Mouse (Mus musculus) CD4-positive, CD25-positive, alpha-beta regulatory T cell (primary cell): Measurements from ENCODE around the gene Tox3. TPM values are rescaled to one million over a fixed set of nuclear protein-coding genes. Genes with fewer than 3 reads are reported as not detected.

Source experiments
- polyA plus RNA-seq: library from polyadenylated mRNA; unstranded; fragments of 100-300 nt; shearing (Covaris generic); gene quantifications from one replicate; pipeline ENCODE4 v1.2.1, GENCODE M21; 2017

Tox3 gene
- polyA plus RNA-seq, result 0.12 TPM

GRCm38 (mm10) chr8:90348178-90348925 lies at the start of gene Tox3:
TSS of gene Tox3 (minus strand) at chr8:90348343.

